Mouse (Mus musculus) liver, adult 2 months (tissue): Measurements from ENCODE around the gene Hap1. TPM values are rescaled to one million over a fixed set of nuclear protein-coding genes. Genes with fewer than 3 reads are reported as not detected.

Experiments used
- DNase-seq: peaks from one replicate; pipeline ENCODE4 v3.0.0-alpha.2; 2011; ENCODE audit warnings: low read depth, low spot score; ENCODE audit errors: extremely low read depth
- H3K27ac ChIP-seq: fragments of 200-500 bp; replicated peaks from 2 replicates; pipeline ENCODE4 v1.5.1; 2012; ENCODE audit warnings: low read depth, mild to moderate bottlenecking, control low read depth, inconsistent platforms, low read length; ENCODE audit not compliant: insufficient read depth
- H3K27me3 ChIP-seq: fragments of 200-500 bp; 2 replicates; pipeline ENCODE4 v1.6.1; 2012; ENCODE audit warnings: mild to moderate bottlenecking, moderate library complexity, low read length, inconsistent platforms; ENCODE audit not compliant: control insufficient read depth, insufficient read depth
- H3K36me3 ChIP-seq: fragments of 200-500 bp; 2 replicates; pipeline ENCODE4 v1.6.1; 2012; ENCODE audit warnings: low read length, inconsistent platforms; ENCODE audit not compliant: control insufficient read depth, insufficient read depth
- H3K4me1 ChIP-seq: fragments of 200-500 bp; 2 replicates; pipeline ENCODE4 v1.6.1; 2011; ENCODE audit warnings: low read length; ENCODE audit not compliant: control insufficient read depth, insufficient read depth
- H3K4me3 ChIP-seq: fragments of 200-500 bp; 2 replicates; pipeline ENCODE4 v1.5.1; 2011; ENCODE audit warnings: low read depth, mild to moderate bottlenecking, control low read depth, low read length, moderate library complexity; ENCODE audit not compliant: insufficient read depth
- H3K79me2 ChIP-seq: fragments of 200-500 bp; 2 replicates; pipeline ENCODE4 v1.6.1; 2012; ENCODE audit warnings: inconsistent platforms, mild to moderate bottlenecking, low read length, moderate library complexity; ENCODE audit not compliant: control insufficient read depth, insufficient read depth
- H3K9ac ChIP-seq: fragments of 200-500 bp; 2 replicates; pipeline ENCODE4 v1.6.1; 2012; ENCODE audit warnings: low read depth, mild to moderate bottlenecking, control low read depth, inconsistent platforms, low read length
- CTCF ChIP-seq: fragments of 200-500 bp; IDR thresholded peaks from 2 replicates; pipeline ENCODE4 v1.5.1; 2011; ENCODE audit warnings: low read depth, low read length, control low read depth
- POLR2A ChIP-seq: fragments of 200-500 bp; IDR thresholded peaks from 2 replicates; pipeline ENCODE4 v1.6.1; 2011; ENCODE audit warnings: low read length, control low read depth; ENCODE audit not compliant: insufficient read depth; ENCODE audit errors: extremely low read depth
- WGBS: fragments of 180-500 bp; shearing (Covaris S2); methylation state at CpG from one replicate; pipeline ENCODE4 v1.1.7; 2018; 5-methylcytosine and 5-hydroxymethylcytosine counted together
- polyA plus RNA-seq: library from polyadenylated mRNA; depleted of rRNA; stranded (reverse); fragments of >200 nt; gene quantifications from 2 replicates; pipeline ENCODE4 v1.2.3, GENCODE M21; 2012; rRNA removed
- total RNA-seq: library from RNA; depleted of rRNA; stranded (reverse); fragments of >200 nt; gene quantifications from 2 replicates; pipeline ENCODE4 v1.2.3, GENCODE M21; 2014; rRNA removed

The Hap1 gene
- total and polyA plus RNA-seq, 2 experiments, result 0.65 to 1.2 TPM

GRCm38 (mm10) chr11:100300293-100300692, 55.6 kb downstream of the Hap1 start:
- peak; percentile 32 for DNase-seq
- 7% methylated on average over 5 of the region's 5 CpGs for WGBS

DNA sequence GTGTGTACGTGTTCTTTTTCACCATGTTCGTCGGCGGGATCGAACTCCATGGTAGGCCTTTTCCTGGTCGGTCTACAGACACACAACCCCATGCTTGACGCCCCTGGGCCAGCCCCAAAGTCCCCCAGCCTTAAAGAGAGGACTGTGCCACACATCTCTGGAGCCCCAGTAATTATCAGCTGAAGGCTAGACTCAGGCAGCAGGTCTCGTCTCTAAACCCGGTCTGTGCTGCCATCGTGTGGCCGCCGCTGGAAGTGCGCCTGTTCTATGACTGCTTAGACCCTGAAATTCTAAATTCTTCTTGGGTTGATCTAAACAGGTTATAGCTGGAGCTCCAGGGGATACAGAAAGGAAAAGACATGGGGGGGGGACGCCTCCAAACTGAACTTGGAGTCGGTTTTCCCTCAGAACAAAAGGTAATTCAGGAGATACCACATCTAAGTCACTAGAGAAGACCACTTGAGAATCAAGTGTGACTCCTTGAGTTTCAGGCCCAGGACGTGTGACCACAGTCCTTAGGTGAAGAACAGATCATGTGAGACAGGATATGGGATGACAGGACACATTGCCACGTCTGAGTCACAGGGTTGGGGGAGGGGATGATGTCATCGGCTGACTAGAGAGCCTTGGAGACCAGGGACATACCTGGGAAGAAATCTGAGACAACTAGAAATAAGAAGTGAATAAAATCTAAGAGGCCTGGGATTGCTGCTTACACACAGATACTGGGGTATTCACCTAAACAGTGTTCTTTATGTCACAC, 57.5 kb downstream of the Hap1 start:
- no peak overlapping the region for H3K27ac ChIP-seq
- H3K36me3 ChIP-seq, result no peaks in the 10 kb centered on the region
- H3K4me1 ChIP-seq, result no peaks in the 10 kb centered on the region
- DNase-seq, result peak; percentile 36
- H3K9ac ChIP-seq, result no peak overlapping the region
- no peak overlapping the region for H3K4me3 ChIP-seq
- 17% methylated on average over 18 of the region's 18 CpGs for WGBS
- peak; percentile 92 for TF ChIP-seq CTCF
- no peak for TF ChIP-seq POLR2A
- no peaks in the 10 kb centered on the region for H3K79me2 ChIP-seq
- H3K27me3 ChIP-seq, result no peaks in the 10 kb centered on the region

More at GRCm38 (mm10) chr11:100300293-100300692, 55.6 kb downstream of the Hap1 start:
- Histone ChIP-seq H3K27me3 (no peaks in the 10 kb centered on the region), H3K4me3 (no peak overlapping the region), H3K27ac (no peak overlapping the region), H3K79me2 (no peaks in the 10 kb centered on the region), H3K36me3 (no peaks in the 10 kb centered on the region), H3K4me1 (no peaks in the 10 kb centered on the region), H3K9ac (no peak overlapping the region)
- TF ChIP-seq POLR2A (no peak), CTCF (peak; percentile 92)

GRCm38 (mm10) chr11:100297801-100298200, 58.1 kb downstream of the Hap1 start:
- Histone ChIP-seq H3K36me3 (no peaks in the 10 kb centered on the region), H3K27ac (no peak overlapping the region), H3K9ac (no peak overlapping the region), H3K79me2 (no peaks in the 10 kb centered on the region), H3K4me3 (no peak overlapping the region), H3K27me3 (no peaks in the 10 kb centered on the region), H3K4me1 (no peaks in the 10 kb centered on the region)
- DNase-seq, result no peak
- WGBS, result 35% methylated on average over 5 of the region's 5 CpGs
- TF ChIP-seq POLR2A (no peak), CTCF (peak; percentile 79)

Other genes starting within 250 kb of the Hap1 start
- not detected in 2 replicates for gene Krt13, start 234.6 kb downstream of the Hap1 start, total RNA-seq
- 0.54 TPM in 1 of 2 replicates, not detected in the other for gene Krt13, start 234.6 kb downstream of the Hap1 start, polyA plus RNA-seq
- not detected in 2 replicates for gene Krt15, start 220.2 kb downstream of the Hap1 start, total RNA-seq
- gene Krt15, start 220.2 kb downstream of the Hap1 start, polyA plus RNA-seq, result not detected in 2 replicates
- 2.8 and 4.5 TPM in 2 replicates for gene Krt19, start 207.5 kb downstream of the Hap1 start, total RNA-seq
- 2.4 and 2.6 TPM in 2 replicates for gene Krt19, start 207.5 kb downstream of the Hap1 start, polyA plus RNA-seq
- gene Krt9, start 162.9 kb downstream of the Hap1 start, total RNA-seq, result not detected in 2 replicates
- gene Krt9, start 162.9 kb downstream of the Hap1 start, polyA plus RNA-seq, result not detected in 2 replicates
- gene Krt14, start 148.6 kb downstream of the Hap1 start, total RNA-seq, result not detected in 2 replicates
- not detected in 2 replicates for gene Krt14, start 148.6 kb downstream of the Hap1 start, polyA plus RNA-seq
- not detected in 2 replicates for gene Krt16, start 107.2 kb downstream of the Hap1 start, total RNA-seq
- gene Krt16, start 107.2 kb downstream of the Hap1 start, polyA plus RNA-seq, result not detected in 2 replicates
- not detected in 2 replicates for gene Krt17, start 95.1 kb downstream of the Hap1 start, total RNA-seq
- gene Krt17, start 95.1 kb downstream of the Hap1 start, polyA plus RNA-seq, result not detected in 2 replicates
- gene Krt42, start 86.3 kb downstream of the Hap1 start, total RNA-seq, result not detected in 2 replicates
- not detected in 2 replicates for gene Krt42, start 86.3 kb downstream of the Hap1 start, polyA plus RNA-seq
- 145 and 210 TPM in 2 replicates for gene Eif1, start 36.2 kb downstream of the Hap1 start, total RNA-seq
- 86.6 and 104 TPM in 2 replicates for gene Eif1, start 36.2 kb downstream of the Hap1 start, polyA plus RNA-seq
- not detected in 2 replicates for gene Gast, start 21.7 kb downstream of the Hap1 start, total RNA-seq
- not detected in 2 replicates for gene Gast, start 21.7 kb downstream of the Hap1 start, polyA plus RNA-seq
- gene Jup, start 41.6 kb upstream of the Hap1 start, total RNA-seq, result 18.3 and 27.5 TPM in 2 replicates
- 69.5 and 86.0 TPM in 2 replicates for gene Jup, start 41.6 kb upstream of the Hap1 start, polyA plus RNA-seq
- 1.2 and 1.5 TPM in 2 replicates for gene P3h4, start 58.7 kb upstream of the Hap1 start, total RNA-seq
- gene P3h4, start 58.7 kb upstream of the Hap1 start, polyA plus RNA-seq, result 0.81 and 1.2 TPM in 2 replicates
- 0.74 and 1.1 TPM in 2 replicates for gene Fkbp10, start 59.6 kb upstream of the Hap1 start, total RNA-seq
- gene Fkbp10, start 59.6 kb upstream of the Hap1 start, polyA plus RNA-seq, result 1.7 and 1.9 TPM in 2 replicates
- gene Nt5c3b, start 85.7 kb upstream of the Hap1 start, total RNA-seq, result 4.4 and 5.2 TPM in 2 replicates
- gene Nt5c3b, start 85.7 kb upstream of the Hap1 start, polyA plus RNA-seq, result 3.9 and 4.8 TPM in 2 replicates
- gene Klhl10, start 85.8 kb upstream of the Hap1 start, total RNA-seq, result 0.18 TPM in 1 of 2 replicates, not detected in the other
- 0.05 TPM in 1 of 2 replicates, not detected in the other for gene Klhl10, start 85.8 kb upstream of the Hap1 start, polyA plus RNA-seq
- 6.9 and 7.6 TPM in 2 replicates for gene Klhl11, start 116.6 kb upstream of the Hap1 start, total RNA-seq
- 1.1 and 1.6 TPM in 2 replicates for gene Klhl11, start 116.6 kb upstream of the Hap1 start, polyA plus RNA-seq
- 205 and 272 TPM in 2 replicates for gene Acly, start 171.9 kb upstream of the Hap1 start, total RNA-seq
- 118 and 124 TPM in 2 replicates for gene Acly, start 171.9 kb upstream of the Hap1 start, polyA plus RNA-seq
- gene Ttc25, start 189.5 kb upstream of the Hap1 start, total RNA-seq, result 0.28 and 0.40 TPM in 2 replicates
- 0.04 and 0.05 TPM in 2 replicates for gene Ttc25, start 189.5 kb upstream of the Hap1 start, polyA plus RNA-seq
- 10.1 and 11.6 TPM in 2 replicates for gene Cnp, start 218.8 kb upstream of the Hap1 start, total RNA-seq
- gene Cnp, start 218.8 kb upstream of the Hap1 start, polyA plus RNA-seq, result 11.0 and 17.3 TPM in 2 replicates